Mouse (Mus musculus): ENCODE measurements around the gene Nrsn2.

DNA sequence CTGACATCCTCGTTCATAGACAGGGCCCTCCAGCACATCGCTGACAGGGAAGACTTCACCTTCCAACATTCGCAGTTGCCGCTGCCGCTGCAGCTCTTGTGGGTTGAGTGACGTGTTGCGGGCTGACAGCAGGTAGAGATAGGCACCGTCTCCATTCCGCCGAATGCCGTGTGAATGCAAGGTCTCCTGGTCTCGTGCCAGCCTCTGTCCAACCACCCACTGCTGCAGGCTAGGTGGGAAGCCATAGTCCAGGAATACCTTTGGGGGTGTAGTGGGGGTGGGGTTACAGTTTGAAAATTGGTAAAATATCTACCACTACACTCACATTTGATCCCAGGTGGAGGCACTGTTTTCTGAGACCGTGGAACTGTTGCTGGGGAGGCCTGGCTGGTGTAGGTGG lies 50.3 kb downstream of the Nrsn2 start:
- TF ChIP-seq POU5F1 (IDR thresholded peaks at IDR 0.05; ENCODE audit: borderline replicate concordance, low read length) (no peak), CTCF (conservative IDR thresholded peaks at IDR 0.05; ENCODE audit: low read length) (no peak), NANOG (IDR thresholded peaks at IDR 0.05; ENCODE audit: borderline replicate concordance, low read length) (no peak)
